Mouse (Mus musculus): ENCODE measurements at regions not wholly inside any gene's neighbourhood (a gene's known extent, or its start where the extent isn't known, plus 50 kb on each side); places are given as distances from the start of the nearest gene placed in this dataset.

- no peaks in the 10 kb centered on the region for H3K36me3 ChIP-seq
- H3K27ac ChIP-seq (replicated peaks), result no peak overlapping the region
- no peaks in the 10 kb centered on the region for H3K4me1 ChIP-seq (replicated peaks)
- H3K4me3 ChIP-seq, result no peak overlapping the region
- no peaks in the 10 kb centered on the region for H3K27me3 ChIP-seq
- H3K9me3 ChIP-seq, result no peaks in the 10 kb centered on the region
- no peak for ATAC-seq (ENCODE audit: low FRiP score, low read depth)
- H3K4me2 ChIP-seq, result no peak overlapping the region
- WGBS, result 51% methylated on average over 2 of the region's 2 CpGs
- H3K9ac ChIP-seq, result no peak overlapping the region
Measured at GRCm38 (mm10) chr5:46406969-46407368, 549.6 kb upstream of the Lcorl start.

GRCm38 (mm10) chr5:46406404-46406803, 549.0 kb upstream of the Lcorl start:
- Histone ChIP-seq H3K4me3 (no peak overlapping the region), H3K9me3 (no peaks in the 10 kb centered on the region), H3K9ac (no peak overlapping the region), H3K4me2 (no peak overlapping the region), H3K27me3 (no peaks in the 10 kb centered on the region), H3K36me3 (no peaks in the 10 kb centered on the region), H3K27ac (replicated peaks) (no peak overlapping the region), H3K4me1 (replicated peaks) (no peaks in the 10 kb centered on the region)
- 38% methylated on average over 3 of the region's 3 CpGs for WGBS
- no peak for ATAC-seq (ENCODE audit: low FRiP score, low read depth)

- ATAC-seq (ENCODE audit: low FRiP score, low read depth), result no peak
- H3K9ac ChIP-seq, result no peak overlapping the region
- H3K27me3 ChIP-seq, result no peaks in the 10 kb centered on the region
- 46% methylated on average over 2 of the region's 2 CpGs for WGBS
- H3K27ac ChIP-seq (replicated peaks), result no peak overlapping the region
- H3K4me3 ChIP-seq, result no peak overlapping the region
- H3K4me1 ChIP-seq (replicated peaks), result no peaks in the 10 kb centered on the region
- H3K36me3 ChIP-seq, result no peaks in the 10 kb centered on the region
- no peak overlapping the region for H3K4me2 ChIP-seq
- no peaks in the 10 kb centered on the region for H3K9me3 ChIP-seq
Measured at GRCm38 (mm10) chr5:46386591-46386990, 529.2 kb upstream of the Lcorl start.

- Histone ChIP-seq H3K9ac (no peak overlapping the region), H3K36me3 (no peaks in the 10 kb centered on the region), H3K4me3 (no peak overlapping the region), H3K27me3 (no peaks in the 10 kb centered on the region), H3K9me3 (no peaks in the 10 kb centered on the region), H3K4me1 (replicated peaks) (no peaks in the 10 kb centered on the region), H3K4me2 (no peak overlapping the region), H3K27ac (replicated peaks) (no peak overlapping the region)
- ATAC-seq (ENCODE audit: low FRiP score, low read depth), result no peak
- WGBS, result 79% methylated on average over 1 of the region's 1 CpGs
Measured at GRCm38 (mm10) chr5:46367328-46367727, 509.9 kb upstream of the Lcorl start.

GRCm38 (mm10) chr5:46363661-46364060, 506.2 kb upstream of the Lcorl start:
- H3K9ac ChIP-seq, result no peak overlapping the region
- ATAC-seq (ENCODE audit: low FRiP score, low read depth), result no peak
- H3K27ac ChIP-seq (replicated peaks), result no peak overlapping the region
- no peak overlapping the region for H3K4me2 ChIP-seq
- no peaks in the 10 kb centered on the region for H3K4me1 ChIP-seq (replicated peaks)
- no peaks in the 10 kb centered on the region for H3K9me3 ChIP-seq
- no peak overlapping the region for H3K4me3 ChIP-seq
- 93% methylated on average over 2 of the region's 2 CpGs for WGBS
- H3K36me3 ChIP-seq, result no peaks in the 10 kb centered on the region
- no peaks in the 10 kb centered on the region for H3K27me3 ChIP-seq

GRCm38 (mm10) chr5:46361637-46362036, 504.2 kb upstream of the Lcorl start:
- no peak overlapping the region for H3K4me2 ChIP-seq
- H3K9ac ChIP-seq, result no peak overlapping the region
- no peaks in the 10 kb centered on the region for H3K27me3 ChIP-seq
- no peaks in the 10 kb centered on the region for H3K4me1 ChIP-seq (replicated peaks)
- no peak overlapping the region for H3K27ac ChIP-seq (replicated peaks)
- no peaks in the 10 kb centered on the region for H3K36me3 ChIP-seq
- no peak overlapping the region for H3K4me3 ChIP-seq
- H3K9me3 ChIP-seq, result no peaks in the 10 kb centered on the region
- no peak for ATAC-seq (ENCODE audit: low FRiP score, low read depth)
- 74% methylated on average over 1 of the region's 1 CpGs for WGBS

- Histone ChIP-seq H3K27me3 (no peaks in the 10 kb centered on the region), H3K9ac (no peak overlapping the region)
- 48% methylated on average over 5 of the region's 5 CpGs for WGBS
Measured at GRCm38 (mm10) chr5:46348448-46348847, 491.0 kb upstream of the Lcorl start.

GRCm38 (mm10) chr5:46347368-46348083, 490.1 kb upstream of the Lcorl start:
- peak; percentile 91 for ATAC-seq (ENCODE audit: low FRiP score, low read depth)
- H3K27me3 ChIP-seq, result no peaks in the 10 kb centered on the region
- no peaks in the 10 kb centered on the region for H3K36me3 ChIP-seq
- peak overlapping the region; percentile 21 for H3K4me3 ChIP-seq
- H3K9ac ChIP-seq, result peak overlapping the region; percentile 40; the same call in 1 of the 2 replicates
- WGBS, result 16% methylated on average over 16 of the region's 16 CpGs
- H3K27ac ChIP-seq (replicated peaks), result peak overlapping the region; percentile 75; the same call in 1 of the 2 replicates
- H3K4me1 ChIP-seq (replicated peaks), result peaks cover 7% of the 10 kb centered on the region
- peak overlapping the region; percentile 50 for H3K4me2 ChIP-seq
- no peaks in the 10 kb centered on the region for H3K9me3 ChIP-seq

More at GRCm38 (mm10) chr5:46348448-46348847, 491.0 kb upstream of the Lcorl start:
- Histone ChIP-seq H3K4me2 (no peak overlapping the region), H3K36me3 (no peaks in the 10 kb centered on the region), H3K4me1 (replicated peaks) (peaks cover 7% of the 10 kb centered on the region), H3K27ac (replicated peaks) (no peak overlapping the region), H3K9me3 (no peaks in the 10 kb centered on the region), H3K4me3 (no peak overlapping the region)
- ATAC-seq (ENCODE audit: low FRiP score, low read depth), result no peak

- Histone ChIP-seq H3K27me3 (no peaks in the 10 kb centered on the region), H3K9ac (no peak overlapping the region), H3K4me1 (replicated peaks) (no peaks in the 10 kb centered on the region), H3K36me3 (no peaks in the 10 kb centered on the region), H3K27ac (replicated peaks) (no peak overlapping the region), H3K4me3 (no peak overlapping the region), H3K9me3 (no peaks in the 10 kb centered on the region), H3K4me2 (no peak overlapping the region)
- WGBS, result 87% methylated on average over 2 of the region's 2 CpGs
- no peak for ATAC-seq (ENCODE audit: low FRiP score, low read depth)
Measured at GRCm38 (mm10) chr5:46338461-46338860, 481.0 kb upstream of the Lcorl start.

GRCm38 (mm10) chr5:46330880-46331279, 473.5 kb upstream of the Lcorl start:
- Histone ChIP-seq H3K9me3 (no peaks in the 10 kb centered on the region), H3K4me1 (replicated peaks) (no peaks in the 10 kb centered on the region), H3K27ac (replicated peaks) (no peak overlapping the region), H3K36me3 (no peaks in the 10 kb centered on the region), H3K27me3 (no peaks in the 10 kb centered on the region), H3K4me2 (no peak overlapping the region), H3K9ac (no peak overlapping the region), H3K4me3 (no peak overlapping the region)
- no peak for ATAC-seq (ENCODE audit: low FRiP score, low read depth)
- 50% methylated on average over 1 of the region's 1 CpGs for WGBS

Data from hindbrain, embryonic 15.5 days (tissue).